Mouse (Mus musculus) cerebellum, postnatal 14 days (tissue): ENCODE results near the gene Sash1.
A peak's percentile ranks its signal among the peaks of the same experiment; 100 is the strongest.

Source experiments
- DNase-seq, 2 experiments: peaks; one replicate each; pipeline ENCODE4 v3.0.0; 2021; ENCODE audit warnings: mixed read lengths in 2 of 2

The Sash1 gene

GRCm38 (mm10) chr10:8898831-8899511 is 13.1 kb upstream of the Sash1 start:
- no peak for DNase-seq

- no peak for DNase-seq
These were observed 12.4 kb upstream of the Sash1 start for GRCm38 (mm10) chr10:8898099-8898777.

- no peak for DNase-seq
These were observed 9.2 kb upstream of the Sash1 start for GRCm38 (mm10) chr10:8894965-8895515.

GRCm38 (mm10) chr10:8890511-8890910 is 4.6 kb upstream of the Sash1 start:
- DNase-seq, result no peak

GRCm38 (mm10) chr10:8889341-8889740 is 3.5 kb upstream of the Sash1 start:
- no peak for DNase-seq

GRCm38 (mm10) chr10:8886528-8886854 is 621 bp upstream of the Sash1 start:
- DNase-seq, result no peak

- peak in 1 of 2 experiments; percentile 11 for DNase-seq
These were observed 669 bp downstream of the Sash1 start for GRCm38 (mm10) chr10:8885201-8885600.

GRCm38 (mm10) chr10:8884565-8884964 is 1.3 kb downstream of the Sash1 start:
- DNase-seq, result no peak

- DNase-seq, result no peak
These were observed 2.2 kb downstream of the Sash1 start for GRCm38 (mm10) chr10:8883686-8884085.

- DNase-seq, result no peak
These were observed 4.1 kb downstream of the Sash1 start for GRCm38 (mm10) chr10:8881736-8882135.

GRCm38 (mm10) chr10:8880950-8881675 is 4.8 kb downstream of the Sash1 start:
- DNase-seq, result no peak

GRCm38 (mm10) chr10:8878824-8879223 is 7.0 kb downstream of the Sash1 start:
- no peak for DNase-seq

GRCm38 (mm10) chr10:8878381-8878780 is 7.5 kb downstream of the Sash1 start:
- no peak for DNase-seq

- no peak for DNase-seq
These were observed 12.1 kb downstream of the Sash1 start for GRCm38 (mm10) chr10:8873631-8874370.

GRCm38 (mm10) chr10:8872788-8873187 is 13.1 kb downstream of the Sash1 start:
- no peak for DNase-seq

GRCm38 (mm10) chr10:8871935-8872334 is 13.9 kb downstream of the Sash1 start:
- no peak for DNase-seq

GRCm38 (mm10) chr10:8870368-8870767 is 15.5 kb downstream of the Sash1 start:
- DNase-seq, result no peak

- DNase-seq, result no peak
These were observed 19.7 kb downstream of the Sash1 start for GRCm38 (mm10) chr10:8866062-8866642.

- no peak for DNase-seq
These were observed 25.2 kb downstream of the Sash1 start for GRCm38 (mm10) chr10:8860655-8861054.

- DNase-seq, result no peak
These were observed 27.2 kb downstream of the Sash1 start for GRCm38 (mm10) chr10:8858718-8859117.

GRCm38 (mm10) chr10:8856942-8857341 is 28.9 kb downstream of the Sash1 start:
- DNase-seq, result no peak

GRCm38 (mm10) chr10:8853326-8853725 is 32.5 kb downstream of the Sash1 start:
- DNase-seq, result no peak

GRCm38 (mm10) chr10:8851625-8852024 is 34.2 kb downstream of the Sash1 start:
- DNase-seq, result no peak
